Mouse (Mus musculus) heart, postnatal 0 days (tissue): ENCODE data around the gene Rgs7bp.

ENCODE experiments used
- CTCF ChIP-seq: IDR thresholded peaks from 2 replicates; pipeline ENCODE4 v1.5.1; 2016; ENCODE audit warnings: antibody characterized with exemption, control low read depth, low read depth
- EP300 ChIP-seq: IDR thresholded peaks from 2 replicates; pipeline ENCODE4 v1.6.1; 2016; ENCODE audit warnings: antibody characterized with exemption, low read depth

DNA sequence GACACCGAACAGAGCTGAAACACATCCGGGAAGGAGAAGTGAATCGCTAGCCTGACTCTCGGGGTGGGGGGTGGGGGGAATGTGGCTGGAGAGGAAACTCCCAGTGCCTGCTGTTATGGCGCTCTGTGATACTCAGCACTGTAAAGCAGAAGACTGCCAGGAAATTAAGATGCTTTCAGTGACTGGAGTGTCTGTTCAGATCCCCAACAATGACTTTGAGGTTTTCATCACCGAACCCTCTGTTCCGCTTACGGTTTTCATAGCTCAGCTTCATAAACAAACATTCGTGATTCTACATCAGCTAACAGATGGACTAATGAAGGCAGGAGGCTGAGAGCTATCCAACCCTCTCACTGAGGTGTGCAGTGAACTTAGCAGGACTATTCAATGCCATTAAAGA, 7.4 kb downstream of the Rgs7bp start:
- no peak for TF ChIP-seq EP300
- no peak for TF ChIP-seq CTCF
